Mouse (Mus musculus) olfactory bulb, adult 2 months (tissue): ENCODE data around the gene Gm3159. TPM values are rescaled to one million over a fixed set of nuclear protein-coding genes. Genes with fewer than 3 reads are reported as not detected.

Experiments
- polyA plus RNA-seq: library from polyadenylated mRNA; stranded (reverse); fragments of >200 nt; gene quantifications from 2 replicates; pipeline ENCODE4 v1.2.4, GENCODE M21; 2012; ENCODE audit warnings: low replicate concordance; ENCODE audit not compliant: missing spikeins, insufficient read depth, insufficient read length

The Gm3159 gene
- polyA plus RNA-seq, 1 experiment = not detected

Other genes starting within 250 kb of the Gm3159 start
- gene Gm3127, start 232.5 kb upstream of the Gm3159 start, polyA plus RNA-seq = not detected in 2 replicates
- gene Gm2974, start 214.9 kb upstream of the Gm3159 start, polyA plus RNA-seq = not detected in 2 replicates
- not detected in 2 replicates for gene Gm3138, start 147.9 kb upstream of the Gm3159 start, polyA plus RNA-seq
- not detected in 2 replicates for gene Gm3149, start 80.2 kb upstream of the Gm3159 start, polyA plus RNA-seq
- not detected in 2 replicates for gene 2610042L04Rik, start 62.8 kb upstream of the Gm3159 start, polyA plus RNA-seq
- not detected in 2 replicates for gene Gm3164, start 17.9 kb downstream of the Gm3159 start, polyA plus RNA-seq
- gene Gm3173, start 33.5 kb downstream of the Gm3159 start, polyA plus RNA-seq = not detected in 2 replicates
- gene Gm3182, start 84.2 kb downstream of the Gm3159 start, polyA plus RNA-seq = not detected in 2 replicates
- gene Gm3047, start 157.9 kb downstream of the Gm3159 start, polyA plus RNA-seq = not detected in 2 replicates
- gene Gm8159, start 234.8 kb downstream of the Gm3159 start, polyA plus RNA-seq = not detected in 2 replicates